Mouse (Mus musculus) CH12.LX (cell line): ENCODE results near the gene Gm10985. TPM values are rescaled to one million over a fixed set of nuclear protein-coding genes. Genes with fewer than 3 reads are reported as not detected.

ENCODE experiments used
- DNase-seq: peaks from one replicate; pipeline ENCODE4 v3.0.0-alpha.2; 2013; ENCODE audit errors: extremely low read depth
- H3K27ac ChIP-seq: 2 replicates; pipeline ENCODE4 v1.5.1; 2012; ENCODE audit warnings: low read depth, mild to moderate bottlenecking, control low read depth, moderate library complexity; ENCODE audit not compliant: insufficient read depth
- H3K27me3 ChIP-seq: replicated peaks from 2 replicates; pipeline ENCODE3; 2012; ENCODE audit warnings: inconsistent platforms
- H3K36me3 ChIP-seq, 2 experiments: replicated peaks in 1 of 2; 2 replicates each; pipeline versions ENCODE3 to v1.6.1; 2012; ENCODE audit warnings: inconsistent platforms in 1 of 2, low read length in 1 of 2, mild to moderate bottlenecking in 1 of 2, mixed read lengths in 1 of 2, moderate library complexity in 1 of 2; ENCODE audit not compliant: control insufficient read depth in 1 of 2, insufficient read depth in 1 of 2
- H3K4me1 ChIP-seq, 2 experiments: 2 replicates each; pipeline ENCODE4 v1.6.1; 2012; ENCODE audit warnings: inconsistent platforms in 1 of 2, moderate library complexity in 1 of 2; ENCODE audit not compliant: insufficient read depth in 2 of 2, control insufficient read depth in 1 of 2
- H3K4me2 ChIP-seq: 2 replicates; pipeline ENCODE4 v1.6.1; 2012; ENCODE audit warnings: low read depth, mild to moderate bottlenecking, control low read depth; ENCODE audit not compliant: poor library complexity, insufficient read depth, severe bottlenecking
- H3K4me3 ChIP-seq, 3 experiments: fragments of 150-350 bp in 1 of 3; sonication (generic) in 1 of 3; replicated peaks in 1 of 3; 2 replicates each; pipeline versions ENCODE3 to v1.5.1; 2011 to 2012; ENCODE audit warnings: low read depth in 2 of 3, low read length in 2 of 3, mild to moderate bottlenecking in 2 of 3, moderate library complexity in 2 of 3, control low read depth in 1 of 3, improper control_type of control experiment in 1 of 3, inconsistent platforms in 1 of 3, mixed read lengths in 1 of 3; ENCODE audit not compliant: poor library complexity in 1 of 3
- H3K79me2 ChIP-seq: replicated peaks from 2 replicates; pipeline ENCODE4 v1.6.1; 2012; ENCODE audit warnings: mild to moderate bottlenecking, moderate library complexity; ENCODE audit not compliant: control insufficient read depth, poor library complexity, insufficient read depth, severe bottlenecking; ENCODE audit errors: extremely low read depth
- H3K9ac ChIP-seq: 2 replicates; pipeline ENCODE4 v1.6.1; 2012; ENCODE audit warnings: low read depth, mild to moderate bottlenecking, control low read depth, moderate library complexity; ENCODE audit not compliant: insufficient read depth
- H3K9me3 ChIP-seq: replicated peaks from 2 replicates; pipeline ENCODE3; 2012; ENCODE audit warnings: low read length, inconsistent platforms, mixed read lengths
- BHLHE40 ChIP-seq: IDR thresholded peaks from 2 replicates; pipeline ENCODE4 v1.6.1; 2011; ENCODE audit warnings: mild to moderate bottlenecking, low read depth, low read length, improper control_type of control experiment
- CHD1 ChIP-seq: IDR thresholded peaks from 2 replicates; pipeline ENCODE4 v1.6.1; 2012; ENCODE audit warnings: low read depth, low read length, improper control_type of control experiment, inconsistent platforms
- CHD2 ChIP-seq: IDR thresholded peaks from 2 replicates; pipeline ENCODE4 v1.6.1; 2011; ENCODE audit warnings: low read length, improper control_type of control experiment
- CTCF ChIP-seq, 2 experiments: IDR thresholded peaks in 1 of 2; conservative IDR thresholded peaks in 1 of 2; 2 replicates each; pipeline ENCODE4 v1.5.1; 2011 to 2012; ENCODE audit warnings: low read depth in 2 of 2, low read length in 2 of 2, improper control_type of control experiment in 1 of 2, inconsistent platforms in 1 of 2, mild to moderate bottlenecking in 1 of 2, moderate library complexity in 1 of 2
- EP300 ChIP-seq: IDR thresholded peaks from 2 replicates; pipeline ENCODE4 v1.6.1; 2011; ENCODE audit warnings: low read length, improper control_type of control experiment
- GABPA ChIP-seq: IDR thresholded peaks from 2 replicates; pipeline ENCODE4 v1.6.1; 2012; ENCODE audit warnings: low read depth, low read length, improper control_type of control experiment, inconsistent platforms; ENCODE audit not compliant: insufficient replicate concordance
- HCFC1 ChIP-seq: IDR thresholded peaks from 2 replicates; pipeline ENCODE4 v1.6.1; 2012; ENCODE audit warnings: low read depth, mild to moderate bottlenecking, inconsistent platforms, low read length, improper control_type of control experiment
- JUN ChIP-seq: IDR thresholded peaks from 2 replicates; pipeline ENCODE4 v1.6.1; 2011; ENCODE audit warnings: low read depth, mild to moderate bottlenecking, low read length, improper control_type of control experiment, moderate library complexity; ENCODE audit not compliant: insufficient read depth
- JUND ChIP-seq: conservative IDR thresholded peaks from 2 replicates; pipeline ENCODE4 v1.6.1; 2011; ENCODE audit warnings: low read depth, low read length, improper control_type of control experiment
- KAT2A ChIP-seq: IDR thresholded peaks from 2 replicates; pipeline ENCODE4 v1.6.1; 2012; ENCODE audit warnings: low read length, improper control_type of control experiment, inconsistent platforms; ENCODE audit not compliant: insufficient replicate concordance
- MAFK ChIP-seq: IDR thresholded peaks from 2 replicates; pipeline ENCODE4 v1.6.1; 2011; ENCODE audit warnings: low read length, improper control_type of control experiment; ENCODE audit not compliant: insufficient replicate concordance
- MAX ChIP-seq: IDR thresholded peaks from 2 replicates; pipeline ENCODE4 v1.6.1; 2011; ENCODE audit warnings: low read length, improper control_type of control experiment
- MEF2A ChIP-seq: IDR thresholded peaks from 2 replicates; pipeline ENCODE4 v1.6.1; 2014; ENCODE audit warnings: low read depth, mild to moderate bottlenecking, inconsistent platforms, low read length, improper control_type of control experiment, borderline replicate concordance
- NELFE ChIP-seq: IDR thresholded peaks from 2 replicates; pipeline ENCODE4 v1.6.1; 2011; ENCODE audit warnings: low read depth, low read length, improper control_type of control experiment
- NRF1 ChIP-seq: IDR thresholded peaks from 2 replicates; pipeline ENCODE4 v1.6.1; 2014; ENCODE audit warnings: low read depth, mild to moderate bottlenecking, inconsistent platforms, low read length, improper control_type of control experiment, moderate library complexity
- PAX5 ChIP-seq: IDR thresholded peaks from 2 replicates; pipeline ENCODE4 v1.6.1; 2012; ENCODE audit warnings: low read length, inconsistent platforms, mixed read lengths
- POLR2A ChIP-seq: IDR thresholded peaks from 2 replicates; pipeline ENCODE4 v1.6.1; 2011; ENCODE audit warnings: low read depth, mild to moderate bottlenecking, improper control_type of control experiment, low read length
- RAD21 ChIP-seq: IDR thresholded peaks from 2 replicates; pipeline ENCODE4 v1.6.1; 2011; ENCODE audit warnings: low read depth, mild to moderate bottlenecking, low read length, improper control_type of control experiment, moderate library complexity
- RCOR1 ChIP-seq: conservative IDR thresholded peaks from 2 replicates; pipeline ENCODE4 v1.6.1; 2012; ENCODE audit warnings: low read depth, mild to moderate bottlenecking, inconsistent platforms, low read length, improper control_type of control experiment
- SIN3A ChIP-seq: IDR thresholded peaks from 2 replicates; pipeline ENCODE4 v1.6.1; 2012; ENCODE audit warnings: low read length, improper control_type of control experiment, inconsistent platforms
- SMC3 ChIP-seq: IDR thresholded peaks from 2 replicates; pipeline ENCODE4 v1.6.1; 2011; ENCODE audit warnings: low read depth, low read length, improper control_type of control experiment
- TBP ChIP-seq: conservative IDR thresholded peaks from 2 replicates; pipeline ENCODE4 v1.6.1; 2011; ENCODE audit warnings: low read depth, low read length, improper control_type of control experiment
- TCF12 ChIP-seq: IDR thresholded peaks from 2 replicates; pipeline ENCODE4 v1.6.1; 2014; ENCODE audit warnings: low read depth, mild to moderate bottlenecking, inconsistent platforms, low read length, improper control_type of control experiment
- UBTF ChIP-seq: IDR thresholded peaks from 2 replicates; pipeline ENCODE4 v1.6.1; 2012; ENCODE audit warnings: low read depth, mild to moderate bottlenecking, inconsistent platforms, low read length, improper control_type of control experiment, moderate library complexity
- USF1 ChIP-seq: IDR thresholded peaks from 2 replicates; pipeline ENCODE4 v1.6.1; 2014; ENCODE audit warnings: low read depth, mild to moderate bottlenecking, inconsistent platforms, low read length, improper control_type of control experiment
- ZC3H11A ChIP-seq: IDR thresholded peaks from 2 replicates; pipeline ENCODE4 v1.6.1; 2012; ENCODE audit warnings: low read depth, mild to moderate bottlenecking, inconsistent platforms, low read length, improper control_type of control experiment
- ZKSCAN1 ChIP-seq: IDR thresholded peaks from 2 replicates; pipeline ENCODE4 v1.6.1; 2012; ENCODE audit warnings: low read depth, inconsistent platforms, low read length, improper control_type of control experiment, borderline replicate concordance
- ZMIZ1 ChIP-seq: IDR thresholded peaks from 2 replicates; pipeline ENCODE4 v1.6.1; 2012; ENCODE audit warnings: low read depth, mild to moderate bottlenecking, inconsistent platforms, low read length, improper control_type of control experiment
- ZNF384 ChIP-seq: IDR thresholded peaks from 2 replicates; pipeline ENCODE4 v1.6.1; 2012; ENCODE audit warnings: low read depth, low read length, improper control_type of control experiment, inconsistent platforms
- dilution Hi-C: fragments of 300-500 bp; cut with MboI; formaldehyde crosslinking; loops from 2 replicates; pipeline ENCODE4 v1.14.3; 2020; ENCODE audit warnings: low sequenced_read_pairs; ENCODE audit not compliant: extremely low pct_unique_long_range_greater_than_20kb, extremely low pct_ligation_motif_present
- in situ Hi-C: fragments of 300-500 bp; cut with MboI; formaldehyde crosslinking; loops from 3 replicates; pipeline ENCODE4 v1.14.3; 2019; ENCODE audit warnings: low sequenced_read_pairs, low pct_ligation_motif_present, low pct_unique_long_range_greater_than_20kb, mixed read lengths
- polyA plus RNA-seq: library from polyadenylated mRNA; unstranded; fragments of >175 nt; gene quantifications from 2 replicates; pipeline ENCODE4 v1.2.1, GENCODE M21; 2012; ENCODE audit warnings: low read depth; ENCODE audit not compliant: insufficient read length
- total RNA-seq, 2 experiments: library from RNA; depleted of rRNA; stranded (reverse); fragments of 300-350 nt in 1 of 2; fragments of >200 nt in 1 of 2; gene quantifications; 2 replicates each; pipeline ENCODE4 v1.2.3; 2012 to 2014

The Gm10985 gene
- total and polyA plus RNA-seq, 3 experiments, result not detected

DNA sequence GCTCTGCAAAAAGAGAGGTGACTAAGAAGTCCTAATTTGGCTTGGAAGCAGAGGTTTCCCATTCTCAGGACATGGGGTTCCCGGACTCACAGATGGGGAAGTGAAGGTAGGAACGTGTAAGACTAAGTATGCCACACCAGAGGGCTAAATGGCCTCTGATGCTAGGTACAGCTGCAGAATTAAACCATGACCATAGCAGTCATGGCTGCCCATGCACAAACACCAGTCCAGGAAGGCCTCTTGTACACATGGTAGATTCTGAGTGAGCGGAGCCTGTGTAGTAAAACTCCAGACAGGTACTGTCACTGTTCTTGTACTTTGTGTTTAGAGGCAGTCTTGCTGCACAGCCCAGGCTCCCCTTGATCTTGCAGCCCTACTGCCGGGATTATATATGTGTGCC is 9.4 kb downstream of the Gm10985 start:
- Histone ChIP-seq H3K9ac (no peak overlapping the region), H3K4me1 (no peaks in the 10 kb centered on the region), H3K36me3 (peaks cover 20 to 33% of the 10 kb centered on the region in 2 experiments), H3K27ac (no peak overlapping the region), H3K79me2 (no peaks in the 10 kb centered on the region), H3K9me3 (no peaks in the 10 kb centered on the region), H3K4me2 (no peak overlapping the region), H3K4me3 (no peak overlapping the region), H3K27me3 (no peaks in the 10 kb centered on the region)
- dilution Hi-C loops, result no loop called here
- in situ Hi-C loops, result no loop called here
- TF ChIP-seq CTCF (conservative IDR thresholded peaks at IDR 0.05 in 1 of 2, IDR thresholded peaks at IDR 0.05 in 1 of 2; ENCODE audit: low read depth in 2 of 2, low read length in 2 of 2) (no peak), MAFK (no peak), ZNF384 (no peak), NRF1 (no peak), UBTF (no peak), RCOR1 (no peak), JUND (no peak), GABPA (no peak), MEF2A (no peak), CHD1 (no peak), CHD2 (no peak), NELFE (no peak), ZKSCAN1 (no peak)
- no peak for DNase-seq

DNA sequence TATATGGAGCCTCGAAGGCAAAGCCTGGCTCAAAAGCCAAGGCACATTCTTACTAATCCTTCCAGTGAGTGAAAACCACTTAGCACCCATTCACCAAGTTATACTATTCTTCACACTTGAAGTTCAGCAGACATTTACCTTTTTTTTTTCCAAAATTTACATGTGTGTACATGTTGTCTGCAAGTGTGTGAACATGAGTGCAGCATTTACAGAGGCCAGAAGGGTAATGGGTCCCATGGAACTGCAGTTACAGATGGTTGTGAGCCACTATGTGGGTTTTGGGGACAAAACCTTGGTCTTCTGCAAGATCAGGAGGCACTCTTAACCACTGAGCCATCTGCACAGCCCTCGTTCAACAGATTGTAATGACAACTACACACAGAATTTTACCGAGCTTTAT is 9.9 kb downstream of the Gm10985 start:
- dilution Hi-C loops (no loop called here), in situ Hi-C loops (no loop called here)
- Histone ChIP-seq H3K9me3 (no peaks in the 10 kb centered on the region), H3K4me3 (no peak overlapping the region), H3K27me3 (no peaks in the 10 kb centered on the region), H3K27ac (no peak overlapping the region), H3K4me2 (no peak overlapping the region), H3K79me2 (no peaks in the 10 kb centered on the region), H3K4me1 (no peaks in the 10 kb centered on the region), H3K9ac (no peak overlapping the region), H3K36me3 (peaks cover 25 to 38% of the 10 kb centered on the region in 2 experiments)
- DNase-seq, result no peak
- TF ChIP-seq SMC3 (no peak), EP300 (no peak), NRF1 (no peak), NELFE (no peak), HCFC1 (no peak), TCF12 (no peak), MAFK (no peak), MEF2A (no peak), USF1 (no peak), SIN3A (no peak), JUN (no peak), KAT2A (no peak), BHLHE40 (no peak), POLR2A (no peak), ZMIZ1 (no peak), MAX (no peak), RAD21 (no peak), TBP (no peak), PAX5 (no peak), ZC3H11A (no peak)
